Mouse (Mus musculus) myocyte (in vitro differentiated cells): ENCODE data around the gene Zfp786. TPM values are rescaled to one million over a fixed set of nuclear protein-coding genes. Genes with fewer than 3 reads are reported as not detected.

Source experiments
- H3K27me3 ChIP-seq: one replicate; pipeline ENCODE4 v1.6.1; 2011; ENCODE audit not compliant: control insufficient read depth, insufficient read depth, insufficient read length
- H3K36me3 ChIP-seq: one replicate; pipeline ENCODE4 v1.6.1; 2011; ENCODE audit not compliant: control insufficient read depth, insufficient read depth
- H3K4me2 ChIP-seq: one replicate; pipeline ENCODE4 v1.6.1; 2011; ENCODE audit warnings: low read depth, control low read depth
- H3K4me3 ChIP-seq: one replicate; pipeline ENCODE4 v1.5.1; 2011; ENCODE audit warnings: mild to moderate bottlenecking, control low read depth, moderate library complexity
- H3K79me2 ChIP-seq: one replicate; pipeline ENCODE4 v1.6.1; 2011; ENCODE audit not compliant: control insufficient read depth, insufficient read depth
- H3ac ChIP-seq: one replicate; pipeline ENCODE4 v1.6.1; 2011; ENCODE audit not compliant: control insufficient read depth, insufficient read length
- CEBPB ChIP-seq: IDR thresholded peaks from 2 replicates; pipeline ENCODE4 v1.6.1; 2011; ENCODE audit warnings: mild to moderate bottlenecking, moderate library complexity; ENCODE audit not compliant: poor library complexity, insufficient read depth, severe bottlenecking
- E2F4 ChIP-seq: IDR thresholded peaks from one replicate; pipeline ENCODE4 v1.6.1; 2011; ENCODE audit warnings: mild to moderate bottlenecking, control low read depth, moderate library complexity; ENCODE audit not compliant: insufficient read depth
- MAX ChIP-seq: IDR thresholded peaks from one replicate; pipeline ENCODE4 v1.6.1; 2011; ENCODE audit warnings: low read depth, mild to moderate bottlenecking, control low read depth
- MYOD1 ChIP-seq, 3 experiments: IDR thresholded peaks; one replicate each; pipeline ENCODE4 v1.6.1; 2011; ENCODE audit warnings: control low read depth in 2 of 3, low read depth in 2 of 3, mild to moderate bottlenecking in 2 of 3, moderate library complexity in 1 of 3; ENCODE audit not compliant: insufficient read length in 2 of 3, control insufficient read depth in 1 of 3
- MYOG ChIP-seq, 3 experiments: IDR thresholded peaks; one replicate each; pipeline ENCODE4 v1.6.1; 2011; ENCODE audit warnings: control low read depth in 2 of 3, low read depth in 2 of 3, mild to moderate bottlenecking in 2 of 3; ENCODE audit not compliant: insufficient read length in 2 of 3, control insufficient read depth in 1 of 3, insufficient read depth in 1 of 3
- POLR2A ChIP-seq: IDR thresholded peaks from one replicate; pipeline ENCODE4 v1.6.1; 2011; ENCODE audit warnings: low read depth, mild to moderate bottlenecking, control low read depth, moderate library complexity; ENCODE audit not compliant: insufficient read length
- POLR2AphosphoS2 ChIP-seq: IDR thresholded peaks from one replicate; pipeline ENCODE4 v1.6.1; 2011; ENCODE audit warnings: low read depth, control low read depth; ENCODE audit not compliant: insufficient read length
- REST ChIP-seq: IDR thresholded peaks from one replicate; pipeline ENCODE4 v1.6.1; 2011; ENCODE audit warnings: mild to moderate bottlenecking, control low read depth, moderate library complexity; ENCODE audit not compliant: insufficient read depth, insufficient read length
- SRF ChIP-seq: IDR thresholded peaks from one replicate; pipeline ENCODE4 v1.6.1; 2011; ENCODE audit warnings: low read depth; ENCODE audit not compliant: control insufficient read depth, insufficient read length
- TCF12 ChIP-seq: IDR thresholded peaks from one replicate; pipeline ENCODE4 v1.6.1; 2011; ENCODE audit warnings: mild to moderate bottlenecking, control low read depth; ENCODE audit not compliant: poor library complexity, insufficient read depth, severe bottlenecking
- TCF3 ChIP-seq: IDR thresholded peaks from one replicate; pipeline ENCODE4 v1.6.1; 2011; ENCODE audit warnings: low read depth, control low read depth; ENCODE audit not compliant: insufficient read length
- USF1 ChIP-seq: IDR thresholded peaks from one replicate; pipeline ENCODE4 v1.6.1; 2011; ENCODE audit warnings: low read depth, mild to moderate bottlenecking, control low read depth, moderate library complexity
- polyA plus RNA-seq: library from polyadenylated mRNA; unstranded; fragments of >200 nt; fragmentation: generic; extraction: Trizol; gene quantifications from one replicate; pipeline ENCODE4 v1.2.1, GENCODE M21; 2012; ENCODE audit warnings: missing spikeins

Gene Zfp786
- polyA plus RNA-seq, 1 experiment: 0.30 TPM

DNA sequence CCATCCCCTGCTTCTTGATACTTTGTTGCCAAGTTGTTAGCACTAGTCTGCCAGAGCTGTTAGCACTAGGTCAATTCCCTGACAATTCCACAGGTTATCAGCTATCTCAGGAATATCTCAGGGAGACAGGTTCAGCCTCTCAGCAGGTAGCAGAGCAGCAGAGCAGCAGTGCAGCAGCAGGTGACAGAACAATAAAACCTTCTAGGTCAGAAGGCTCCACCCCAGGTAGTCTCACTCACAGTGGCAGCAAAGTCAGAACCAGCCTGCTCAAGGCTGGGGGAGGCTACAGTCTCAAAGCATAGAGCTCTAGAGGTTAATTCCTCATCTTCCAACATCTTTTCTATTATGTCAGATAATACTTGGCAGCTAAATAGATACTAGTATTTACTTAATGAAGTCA lies 15.1 kb upstream of the Zfp786 start:
- no peak overlapping the region for H3K4me2 ChIP-seq
- H3ac ChIP-seq: no peak overlapping the region
- no peaks in the 10 kb centered on the region for H3K27me3 ChIP-seq
- TF ChIP-seq POLR2A: no peak
- no peak for TF ChIP-seq USF1
- no peak for TF ChIP-seq REST
- no peak for TF ChIP-seq TCF12
- TF ChIP-seq CEBPB: no peak
- TF ChIP-seq TCF3: no peak
- no peak for TF ChIP-seq SRF
- TF ChIP-seq MAX: no peak
- TF ChIP-seq MYOD1 (IDR thresholded peaks at IDR 0.05; ENCODE audit: control insufficient read depth in 1 of 3, insufficient read length in 2 of 3, low read depth in 2 of 3): no peak
- TF ChIP-seq POLR2AphosphoS2: no peak
- TF ChIP-seq E2F4: no peak
- TF ChIP-seq MYOG (IDR thresholded peaks at IDR 0.05; ENCODE audit: control insufficient read depth in 1 of 3, insufficient read depth in 1 of 3, insufficient read length in 2 of 3, low read depth in 2 of 3): no peak
- H3K4me3 ChIP-seq: no peak overlapping the region
- H3K36me3 ChIP-seq: no peaks in the 10 kb centered on the region
- no peaks in the 10 kb centered on the region for H3K79me2 ChIP-seq

DNA sequence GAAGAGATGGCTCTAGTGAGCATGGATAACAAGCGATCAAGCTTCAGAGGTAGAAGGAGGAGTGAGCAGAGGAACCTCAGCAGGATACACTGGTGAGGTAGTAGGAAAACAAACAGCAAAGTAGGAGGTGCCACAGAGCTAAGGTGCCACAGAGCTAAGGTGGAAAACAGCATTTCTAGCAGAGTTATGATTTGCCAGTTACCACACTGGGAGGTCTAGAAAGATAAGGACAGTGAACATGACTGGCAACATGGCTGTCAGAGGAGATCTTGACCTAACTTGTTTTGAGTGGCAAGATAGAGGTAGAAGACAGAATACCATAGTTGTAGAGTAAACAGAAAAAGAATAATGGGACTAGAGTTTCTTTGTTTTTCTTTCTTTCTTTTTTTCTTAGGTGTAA lies 11.7 kb upstream of the Zfp786 start:
- no peaks in the 10 kb centered on the region for H3K36me3 ChIP-seq
- H3K27me3 ChIP-seq: no peaks in the 10 kb centered on the region
- H3K79me2 ChIP-seq: no peaks in the 10 kb centered on the region
- no peak overlapping the region for H3K4me3 ChIP-seq
- H3K4me2 ChIP-seq: no peak overlapping the region
- TF ChIP-seq USF1: no peak
- TF ChIP-seq MAX: no peak
- TF ChIP-seq POLR2AphosphoS2: no peak
- no peak overlapping the region for H3ac ChIP-seq

DNA sequence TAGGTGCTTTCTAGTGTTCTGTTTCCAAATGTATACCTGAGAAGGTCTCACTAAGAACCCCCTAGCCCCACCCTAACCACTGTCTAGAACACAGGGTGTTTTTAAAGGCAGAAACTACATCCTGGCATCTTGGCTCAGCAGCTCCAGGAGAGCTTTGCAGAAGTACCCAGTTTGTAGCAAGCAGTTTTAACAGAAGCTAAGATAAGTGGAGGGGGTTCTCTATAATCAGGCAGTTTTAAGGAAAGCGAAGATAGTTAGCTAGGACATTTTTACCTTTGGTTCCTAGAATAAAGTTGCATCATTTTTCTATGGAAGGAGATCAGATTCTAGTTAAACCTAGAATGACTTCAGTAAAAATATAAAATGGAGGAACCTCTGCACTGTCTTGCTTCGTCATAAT lies 11.2 kb upstream of the Zfp786 start:
- no peak for TF ChIP-seq POLR2AphosphoS2
- TF ChIP-seq CEBPB: no peak
- TF ChIP-seq USF1: no peak
- TF ChIP-seq MYOD1 (IDR thresholded peaks at IDR 0.05; ENCODE audit: control insufficient read depth in 1 of 3, insufficient read length in 2 of 3, low read depth in 2 of 3): no peak
- TF ChIP-seq MAX: no peak
- H3K36me3 ChIP-seq: no peaks in the 10 kb centered on the region
- no peaks in the 10 kb centered on the region for H3K27me3 ChIP-seq
- H3K79me2 ChIP-seq: no peaks in the 10 kb centered on the region
- H3ac ChIP-seq: no peak overlapping the region
- no peak overlapping the region for H3K4me2 ChIP-seq
- H3K4me3 ChIP-seq: no peak overlapping the region

DNA sequence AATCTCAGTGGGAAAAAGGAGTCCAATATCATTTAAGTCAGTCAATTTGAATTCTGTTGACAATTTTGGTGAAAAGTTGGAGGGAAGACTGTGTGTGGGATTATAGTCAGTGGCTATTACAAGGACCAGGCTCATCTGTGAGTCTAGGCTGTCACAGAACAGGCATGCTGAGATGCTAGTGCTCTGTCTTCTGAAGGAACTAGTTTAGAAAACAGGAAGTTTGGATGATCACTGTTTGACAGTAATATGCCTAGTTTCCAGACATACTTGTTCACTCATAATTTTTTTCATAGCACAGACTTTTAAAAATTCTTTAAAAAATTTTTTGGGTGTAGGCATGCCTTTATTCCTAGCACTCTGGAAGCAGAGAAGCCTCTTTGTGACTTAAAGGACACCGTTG lies 10.4 kb upstream of the Zfp786 start:
- Histone ChIP-seq H3K79me2 (peaks cover 5% of the 10 kb centered on the region), H3K4me3 (no peak overlapping the region), H3K4me2 (no peak overlapping the region), H3ac (no peak overlapping the region), H3K36me3 (no peaks in the 10 kb centered on the region), H3K27me3 (no peaks in the 10 kb centered on the region)
- TF ChIP-seq MYOD1 (IDR thresholded peaks at IDR 0.05; ENCODE audit: control insufficient read depth in 1 of 3, insufficient read length in 2 of 3, low read depth in 2 of 3) (no peak), POLR2AphosphoS2 (no peak), MYOG (IDR thresholded peaks at IDR 0.05; ENCODE audit: control insufficient read depth in 1 of 3, insufficient read depth in 1 of 3, insufficient read length in 2 of 3, low read depth in 2 of 3) (no peak), MAX (no peak), SRF (no peak), REST (no peak), TCF3 (no peak), USF1 (no peak), TCF12 (no peak), POLR2A (no peak), CEBPB (no peak), E2F4 (no peak)

DNA sequence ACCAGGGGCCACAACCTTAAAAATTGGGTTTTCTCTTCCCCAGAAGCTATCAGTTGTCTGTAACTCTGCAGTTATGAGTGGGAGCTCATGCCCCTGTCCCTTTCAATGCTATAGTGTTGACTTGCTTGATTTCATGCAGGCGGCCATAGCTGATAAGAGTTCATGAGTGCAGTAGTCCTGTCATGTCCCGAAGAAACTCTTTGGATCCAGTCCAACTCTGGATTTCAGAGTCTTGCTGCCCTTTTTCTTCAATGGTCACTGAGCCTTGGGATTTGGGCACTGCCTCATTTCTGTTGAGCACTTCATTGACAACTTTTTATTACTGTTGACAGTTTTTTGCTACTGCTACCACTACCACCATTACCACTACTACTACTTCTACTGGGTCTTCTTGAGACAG lies 7.0 kb upstream of the Zfp786 start:
- TF ChIP-seq SRF (no peak), USF1 (no peak), REST (no peak)
- no peak overlapping the region for H3K4me3 ChIP-seq
- H3ac ChIP-seq: no peak overlapping the region
- H3K79me2 ChIP-seq: peaks cover 5% of the 10 kb centered on the region
- H3K36me3 ChIP-seq: no peaks in the 10 kb centered on the region
- no peaks in the 10 kb centered on the region for H3K27me3 ChIP-seq
- no peak overlapping the region for H3K4me2 ChIP-seq
